Mouse (Mus musculus): ENCODE data around the gene Galns.

Galns gene

DNA sequence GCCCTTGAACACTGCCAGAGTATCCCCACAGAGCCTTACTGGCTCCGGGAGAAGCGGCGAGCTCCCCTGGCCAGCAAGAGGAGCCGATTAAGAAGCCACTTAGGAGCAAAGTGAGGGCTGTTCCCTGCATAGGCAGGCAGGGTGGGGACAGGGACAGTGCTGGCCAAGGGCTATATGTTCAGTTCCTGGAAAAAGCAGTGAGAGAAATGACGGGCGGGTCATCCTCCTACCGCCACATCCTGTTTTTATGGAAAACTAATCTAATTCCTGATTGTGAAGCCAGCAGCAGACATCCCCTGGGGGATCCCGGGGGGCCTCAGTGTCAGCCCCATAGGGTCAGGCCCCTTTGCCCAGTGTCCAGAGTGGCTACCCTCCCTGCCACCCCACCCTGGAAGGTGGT, 80.0 kb downstream of the Galns start:
- DNase-seq, result no peak

- DNase-seq, result no peak
Measured at GRCm38 (mm10) chr8:122529159-122529558, 82.1 kb downstream of the Galns start.

Measured in layer of hippocampus, adult 9-11 months (tissue).